Mouse (Mus musculus): Measurements from ENCODE around the gene Rcan1. TPM values are rescaled to one million over a fixed set of nuclear protein-coding genes. Genes with fewer than 3 reads are reported as not detected.

Gene Rcan1
- 78.5 and 79.8 TPM in 2 replicates for polyA plus RNA-seq (2015; fragmentation: Nextera tagmentation; extraction: Ambion mirVana)

GRCm38 (mm10) chr16:92470706-92471105 lies at the start of gene Rcan1:
Gene Rcan1 (minus strand): TSS chr16:92470867.

GRCm38 (mm10) chr16:92485436-92485835 lies 14.8 kb upstream of the Rcan1 start, which contains the start of gene Clic6:
Gene Clic6 (plus strand): TSS chr16:92485736.

GRCm38 (mm10) chr16:92359229-92359628 lies 111.4 kb downstream of the Rcan1 start, which contains the start of gene Kcne1:
Gene Kcne1 (minus strand): TSS chr16:92359468.

Other genes starting within 250 kb of the Rcan1 start
- gene Kcne2, start 178.5 kb downstream of the Rcan1 start, polyA plus RNA-seq (2015; fragmentation: Nextera tagmentation; extraction: Ambion mirVana) = 0.14 and 0.44 TPM in 2 replicates
- gene Smim11, start 169.6 kb downstream of the Rcan1 start, polyA plus RNA-seq (2015; fragmentation: Nextera tagmentation; extraction: Ambion mirVana) = 56.6 and 70.8 TPM in 2 replicates
- not detected in 2 replicates for gene Fam243, start 149.4 kb downstream of the Rcan1 start, polyA plus RNA-seq (2015; fragmentation: Nextera tagmentation; extraction: Ambion mirVana)
- 0.18 and 0.42 TPM in 2 replicates for gene Kcne1, start 111.4 kb downstream of the Rcan1 start, polyA plus RNA-seq (2015; fragmentation: Nextera tagmentation; extraction: Ambion mirVana)
- 0.57 and 0.75 TPM in 2 replicates for gene Clic6, start 14.9 kb upstream of the Rcan1 start, polyA plus RNA-seq (2015; fragmentation: Nextera tagmentation; extraction: Ambion mirVana)

Data from neural tube, postnatal 0 days (tissue).